Mouse (Mus musculus) adrenal gland, adult 2 months (tissue): ENCODE results near the gene Gas2l2. TPM values are rescaled to one million over a fixed set of nuclear protein-coding genes. Genes with fewer than 3 reads are reported as not detected.

Source experiments
- DNase-seq: peaks from one replicate; pipeline ENCODE4 v3.0.0; 2021
- polyA plus RNA-seq: library from polyadenylated mRNA; depleted of rRNA; stranded (reverse); fragments of >200 nt; gene quantifications from 2 replicates; pipeline ENCODE4 v1.2.3, GENCODE M21; 2012; rRNA removed
- total RNA-seq, 2 experiments: library from RNA; stranded (reverse); gene quantifications; 2 replicates each; pipeline ENCODE4 v1.2.3; 2021

The Gas2l2 gene
- total and polyA plus RNA-seq, 3 experiments, result not detected

- DNase-seq, result no peak
These were observed 34.3 kb downstream of the Gas2l2 start for GRCm38 (mm10) chr11:83394802-83395439.

GRCm38 (mm10) chr11:83393062-83393461, 36.2 kb downstream of the Gas2l2 start:
- no peak for DNase-seq

- no peak for DNase-seq
These were observed 45.7 kb downstream of the Gas2l2 start for GRCm38 (mm10) chr11:83383532-83383887.

- DNase-seq, result no peak
These were observed 46.3 kb downstream of the Gas2l2 start for GRCm38 (mm10) chr11:83382876-83383531.

- DNase-seq, result no peak
These were observed 49.4 kb downstream of the Gas2l2 start for GRCm38 (mm10) chr11:83379745-83380341.

Other genes starting within 250 kb of the Gas2l2 start
- 1 to 10 TPM; 2.7 to 2.8 TPM for gene Slfn3, start 238.1 kb downstream of the Gas2l2 start, total RNA-seq
- 0.03 and 0.21 TPM in 2 replicates for gene Slfn3, start 238.1 kb downstream of the Gas2l2 start, polyA plus RNA-seq
- gene Slfn14, start 142.7 kb downstream of the Gas2l2 start, total RNA-seq, result not detected
- gene Slfn14, start 142.7 kb downstream of the Gas2l2 start, polyA plus RNA-seq, result not detected in 2 replicates
- gene Ap2b1, start 130.4 kb downstream of the Gas2l2 start, total RNA-seq, result 100 to 1,000 TPM; 101 to 104 TPM
- gene Ap2b1, start 130.4 kb downstream of the Gas2l2 start, polyA plus RNA-seq, result 17.7 and 24.0 TPM in 2 replicates
- 10 to 100 TPM; 18.4 to 21.4 TPM for gene Pex12, start 126.9 kb downstream of the Gas2l2 start, total RNA-seq
- gene Pex12, start 126.9 kb downstream of the Gas2l2 start, polyA plus RNA-seq, result 12.3 and 12.5 TPM in 2 replicates
- 10 to 100 TPM in 1 of 2 experiments, 1 to 10 TPM in 1; 8.6 to 14.3 TPM for gene Rasl10b, start 20.3 kb downstream of the Gas2l2 start, total RNA-seq
- gene Rasl10b, start 20.3 kb downstream of the Gas2l2 start, polyA plus RNA-seq, result 20.1 and 25.5 TPM in 2 replicates
- under 1 TPM in 1 of 2 experiments, not detected in 1; 0.61 TPM for gene 1700020L24Rik, start 8.2 kb upstream of the Gas2l2 start, total RNA-seq
- 0.79 and 1.3 TPM in 2 replicates for gene 1700020L24Rik, start 8.2 kb upstream of the Gas2l2 start, polyA plus RNA-seq
- 10 to 100 TPM in 1 of 2 experiments, 1 to 10 TPM in 1; 8.7 to 22.6 TPM for gene Mmp28, start 33.6 kb upstream of the Gas2l2 start, total RNA-seq
- 24.2 and 27.2 TPM in 2 replicates for gene Mmp28, start 33.6 kb upstream of the Gas2l2 start, polyA plus RNA-seq
- gene Taf15, start 43.6 kb upstream of the Gas2l2 start, total RNA-seq, result 10 to 100 TPM; 56.8 to 77.7 TPM
- gene Taf15, start 43.6 kb upstream of the Gas2l2 start, polyA plus RNA-seq, result 2.5 and 3.4 TPM in 2 replicates
- not detected for gene Heatr9, start 92.7 kb upstream of the Gas2l2 start, total RNA-seq
- gene Heatr9, start 92.7 kb upstream of the Gas2l2 start, polyA plus RNA-seq, result not detected in 2 replicates
- 1 to 10 TPM; 1.8 to 2.0 TPM for gene Ccl5, start 101.1 kb upstream of the Gas2l2 start, total RNA-seq
- 20.3 and 21.6 TPM in 2 replicates for gene Ccl5, start 101.1 kb upstream of the Gas2l2 start, polyA plus RNA-seq
- 10 to 100 TPM in 1 of 2 experiments, 1 to 10 TPM in 1; 5.2 to 12.1 TPM for gene Ccl9, start 149.2 kb upstream of the Gas2l2 start, total RNA-seq
- gene Ccl9, start 149.2 kb upstream of the Gas2l2 start, polyA plus RNA-seq, result 0.42 and 0.53 TPM in 2 replicates
- gene Ccl6, start 163.6 kb upstream of the Gas2l2 start, total RNA-seq, result 10 to 100 TPM; 13.1 to 33.7 TPM
- gene Ccl6, start 163.6 kb upstream of the Gas2l2 start, polyA plus RNA-seq, result 3.4 and 3.7 TPM in 2 replicates
- not detected for gene Rpl9-ps1, start 216.2 kb upstream of the Gas2l2 start, total RNA-seq
- not detected in 2 replicates for gene Rpl9-ps1, start 216.2 kb upstream of the Gas2l2 start, polyA plus RNA-seq
- under 1 TPM in 1 of 2 experiments, not detected in 1; 0.66 TPM for gene Ccl3, start 219.9 kb upstream of the Gas2l2 start, total RNA-seq
- gene Ccl3, start 219.9 kb upstream of the Gas2l2 start, polyA plus RNA-seq, result 2.3 TPM in 2 replicates
- gene Ccl4, start 233.1 kb upstream of the Gas2l2 start, total RNA-seq, result under 1 TPM in 1 of 2 experiments, not detected in 1; 0.97 TPM
- 2.0 and 3.0 TPM in 2 replicates for gene Ccl4, start 233.1 kb upstream of the Gas2l2 start, polyA plus RNA-seq